Mouse (Mus musculus) olfactory bulb, adult 2 months (tissue): ENCODE data around the gene 2900026A02Rik.

Source experiments
- CTCF ChIP-seq: fragments of 200-500 bp; IDR thresholded peaks from 2 replicates; pipeline ENCODE4 v1.5.1; 2012; ENCODE audit warnings: low read depth, mild to moderate bottlenecking, low read length, moderate library complexity; ENCODE audit not compliant: insufficient read depth
- POLR2A ChIP-seq: fragments of 200-500 bp; IDR thresholded peaks from 2 replicates; pipeline ENCODE4 v1.6.1; 2012; ENCODE audit warnings: mild to moderate bottlenecking, low read depth, low read length, moderate library complexity; ENCODE audit not compliant: insufficient read depth

DNA sequence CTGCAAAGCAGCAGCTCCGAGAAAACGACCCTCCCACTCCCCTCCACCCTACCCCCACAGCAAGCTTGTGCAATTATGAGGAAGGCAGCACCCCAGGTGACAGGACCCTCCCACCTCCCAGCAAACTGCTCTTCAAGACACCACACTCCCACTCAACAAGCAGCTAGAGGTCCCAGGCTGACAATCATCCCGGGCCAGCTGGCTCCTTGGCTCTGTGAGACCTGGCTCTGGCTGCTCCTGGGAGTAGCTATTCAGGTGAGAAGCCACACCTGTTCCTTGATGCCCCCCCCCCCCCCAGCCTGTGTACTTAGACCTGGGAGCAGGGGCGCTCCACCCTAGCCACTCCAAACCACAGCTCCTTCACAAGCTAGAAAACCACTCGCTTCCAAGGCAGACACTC, 107.9 kb downstream of the 2900026A02Rik start:
- no peak for TF ChIP-seq POLR2A
- TF ChIP-seq CTCF = no peak
